Mouse (Mus musculus) forebrain, embryonic 16.5 days (tissue): ENCODE measurements at regions not wholly inside any gene's neighbourhood (a gene's known extent, or its start where the extent isn't known, plus 50 kb on each side); places are given as distances from the start of the nearest gene placed in this dataset.

Experiments
- ATAC-seq: fragments of 200-750 bp; cut with Nextera tagmentation; 2 replicates; pipeline ENCODE4 v1.8.0; 2017; ENCODE audit warnings: mild to moderate bottlenecking, moderate library complexity
- H3K27ac ChIP-seq: fragments of 300-500 bp; sonication (generic); 2 replicates; pipeline ENCODE4 v1.5.1; 2014; ENCODE audit warnings: low read length, control low read depth
- H3K27me3 ChIP-seq: fragments of 300-500 bp; sonication (generic); replicated peaks from 2 replicates; pipeline ENCODE4 v1.6.1; 2014; ENCODE audit warnings: low read length; ENCODE audit not compliant: control insufficient read depth, insufficient read depth
- H3K36me3 ChIP-seq: fragments of 300-500 bp; sonication (generic); 2 replicates; pipeline ENCODE4 v1.6.1; 2014; ENCODE audit not compliant: control insufficient read depth, insufficient read depth
- H3K4me1 ChIP-seq: fragments of 300-500 bp; sonication (generic); replicated peaks from 2 replicates; pipeline ENCODE4 v1.6.1; 2014; ENCODE audit warnings: low read length; ENCODE audit not compliant: control insufficient read depth, insufficient read depth
- H3K4me2 ChIP-seq: fragments of 300-500 bp; sonication (generic); 2 replicates; pipeline ENCODE4 v1.6.1; 2014; ENCODE audit warnings: mild to moderate bottlenecking, low read length, control low read depth
- H3K4me3 ChIP-seq: fragments of 300-500 bp; sonication (generic); replicated peaks from 2 replicates; pipeline ENCODE4 v1.5.1; 2014; ENCODE audit warnings: mild to moderate bottlenecking, low read length, control low read depth
- H3K9ac ChIP-seq: fragments of 300-500 bp; sonication (generic); replicated peaks from 2 replicates; pipeline ENCODE4 v1.6.1; 2014; ENCODE audit warnings: low read depth, low read length, control low read depth
- H3K9me3 ChIP-seq: fragments of 300-500 bp; sonication (generic); 2 replicates; pipeline ENCODE4 v1.6.1; 2016; ENCODE audit warnings: low read length; ENCODE audit not compliant: control insufficient read depth
- WGBS: fragments of 180-500 bp; shearing (Covaris S2); extraction: QIAGEN DNeasy Blood & Tissue Kit; methylation state at CpG from one replicate; pipeline ENCODE4 v1.1.7; 2014; 5-methylcytosine and 5-hydroxymethylcytosine counted together

- Histone ChIP-seq H3K27me3 (no peaks in the 10 kb centered on the region), H3K4me1 (peaks cover 6% of the 10 kb centered on the region; the same call in 1 of the 2 replicates), H3K4me3 (no peak overlapping the region), H3K36me3 (no peaks in the 10 kb centered on the region), H3K27ac (no peak overlapping the region), H3K4me2 (no peak overlapping the region), H3K9ac (no peak overlapping the region), H3K9me3 (no peaks in the 10 kb centered on the region)
- WGBS: 34% methylated on average over 8 of the region's 8 CpGs
- ATAC-seq: no peak
Observed at GRCm38 (mm10) chr3:101670561-101671001, 66.1 kb upstream of the Atp1a1 start.

GRCm38 (mm10) chr3:101669743-101670142 lies 65.3 kb upstream of the Atp1a1 start:
- no peak overlapping the region for H3K4me3 ChIP-seq
- peaks cover 6% of the 10 kb centered on the region; the same call in 1 of the 2 replicates for H3K4me1 ChIP-seq
- no peaks in the 10 kb centered on the region for H3K27me3 ChIP-seq
- no peak overlapping the region for H3K27ac ChIP-seq
- 89% methylated on average over 3 of the region's 3 CpGs for WGBS
- no peaks in the 10 kb centered on the region for H3K9me3 ChIP-seq
- H3K36me3 ChIP-seq: no peaks in the 10 kb centered on the region
- H3K9ac ChIP-seq: no peak overlapping the region
- no peak overlapping the region for H3K4me2 ChIP-seq
- ATAC-seq: no peak

GRCm38 (mm10) chr3:101667767-101668387 lies 63.4 kb upstream of the Atp1a1 start:
- 51% methylated on average over 10 of the region's 10 CpGs for WGBS
- H3K4me1 ChIP-seq: peaks cover 6% of the 10 kb centered on the region; the same call in 1 of the 2 replicates
- no peak for ATAC-seq
- no peak overlapping the region for H3K9ac ChIP-seq
- H3K27me3 ChIP-seq: no peaks in the 10 kb centered on the region
- no peaks in the 10 kb centered on the region for H3K9me3 ChIP-seq
- H3K4me2 ChIP-seq: no peak overlapping the region
- H3K4me3 ChIP-seq: no peak overlapping the region
- no peak overlapping the region for H3K27ac ChIP-seq
- H3K36me3 ChIP-seq: no peaks in the 10 kb centered on the region

- no peak overlapping the region for H3K4me2 ChIP-seq
- no peak for ATAC-seq
- H3K4me3 ChIP-seq: no peak overlapping the region
- H3K27ac ChIP-seq: no peak overlapping the region
- WGBS: 25% methylated on average over 4 of the region's 4 CpGs
- peaks cover 6% of the 10 kb centered on the region; the same call in 1 of the 2 replicates for H3K4me1 ChIP-seq
- H3K27me3 ChIP-seq: no peaks in the 10 kb centered on the region
- no peaks in the 10 kb centered on the region for H3K36me3 ChIP-seq
- no peaks in the 10 kb centered on the region for H3K9me3 ChIP-seq
- no peak overlapping the region for H3K9ac ChIP-seq
Observed at GRCm38 (mm10) chr3:101667186-101667585, 62.7 kb upstream of the Atp1a1 start.

- ATAC-seq: no peak
- H3K9me3 ChIP-seq: no peaks in the 10 kb centered on the region
- H3K4me3 ChIP-seq: no peak overlapping the region
- H3K9ac ChIP-seq: no peak overlapping the region
- H3K27ac ChIP-seq: no peak overlapping the region
- H3K36me3 ChIP-seq: no peaks in the 10 kb centered on the region
- H3K27me3 ChIP-seq: no peaks in the 10 kb centered on the region
- no peak overlapping the region for H3K4me2 ChIP-seq
- H3K4me1 ChIP-seq: peaks cover 6% of the 10 kb centered on the region; the same call in 1 of the 2 replicates
- WGBS: 90% methylated on average over 8 of the region's 8 CpGs
Observed at GRCm38 (mm10) chr3:101666583-101666982, 62.1 kb upstream of the Atp1a1 start.

- no peaks in the 10 kb centered on the region for H3K36me3 ChIP-seq
- peak; percentile 80 for ATAC-seq
- peaks cover 11% of the 10 kb centered on the region for H3K4me1 ChIP-seq
- H3K27me3 ChIP-seq: no peaks in the 10 kb centered on the region
- H3K4me2 ChIP-seq: no peak overlapping the region
- peak overlapping the region; percentile 57; the same call in 1 of the 2 replicates for H3K27ac ChIP-seq
- WGBS: 35% methylated on average over 9 of the region's 9 CpGs
- no peak overlapping the region for H3K9ac ChIP-seq
- H3K9me3 ChIP-seq: no peaks in the 10 kb centered on the region
- no peak overlapping the region for H3K4me3 ChIP-seq
Observed at GRCm38 (mm10) chr3:101661184-101661992, 56.9 kb upstream of the Atp1a1 start.

GRCm38 (mm10) chr3:101660635-101661034 lies 56.2 kb upstream of the Atp1a1 start:
- H3K9me3 ChIP-seq: no peaks in the 10 kb centered on the region
- no peak overlapping the region for H3K4me3 ChIP-seq
- 36% methylated on average over 6 of the region's 6 CpGs for WGBS
- no peak overlapping the region for H3K4me2 ChIP-seq
- no peaks in the 10 kb centered on the region for H3K27me3 ChIP-seq
- peaks cover 11% of the 10 kb centered on the region for H3K4me1 ChIP-seq
- peak overlapping the region; percentile 57; the same call in 1 of the 2 replicates for H3K27ac ChIP-seq
- ATAC-seq: no peak
- H3K9ac ChIP-seq: no peak overlapping the region
- no peaks in the 10 kb centered on the region for H3K36me3 ChIP-seq

- Histone ChIP-seq H3K27me3 (no peaks in the 10 kb centered on the region), H3K4me2 (no peak overlapping the region), H3K4me1 (peaks cover 11% of the 10 kb centered on the region), H3K36me3 (no peaks in the 10 kb centered on the region), H3K4me3 (no peak overlapping the region), H3K9ac (no peak overlapping the region), H3K27ac (no peak overlapping the region), H3K9me3 (no peaks in the 10 kb centered on the region)
- WGBS: 87% methylated on average over 4 of the region's 4 CpGs
- no peak for ATAC-seq
Observed at GRCm38 (mm10) chr3:101660176-101660575, 55.7 kb upstream of the Atp1a1 start.

- no peaks in the 10 kb centered on the region for H3K36me3 ChIP-seq
- no peaks in the 10 kb centered on the region for H3K9me3 ChIP-seq
- no peaks in the 10 kb centered on the region for H3K27me3 ChIP-seq
- H3K4me2 ChIP-seq: no peak overlapping the region
- no peak overlapping the region for H3K4me3 ChIP-seq
- H3K9ac ChIP-seq: no peak overlapping the region
- ATAC-seq: no peak
- H3K27ac ChIP-seq: no peak overlapping the region
- H3K4me1 ChIP-seq: peaks cover 11% of the 10 kb centered on the region
Observed at GRCm38 (mm10) chr3:101657979-101658378, 53.5 kb upstream of the Atp1a1 start.
